Mouse (Mus musculus) myocyte (in vitro differentiated cells): Measurements from ENCODE around the gene Epn1. TPM values are rescaled to one million over a fixed set of nuclear protein-coding genes. Genes with fewer than 3 reads are reported as not detected.

ENCODE experiments used
- H3K27me3 ChIP-seq: one replicate; pipeline ENCODE4 v1.6.1; 2011; ENCODE audit not compliant: control insufficient read depth, insufficient read depth, insufficient read length
- H3K36me3 ChIP-seq: one replicate; pipeline ENCODE4 v1.6.1; 2011; ENCODE audit not compliant: control insufficient read depth, insufficient read depth
- H3K4me2 ChIP-seq: one replicate; pipeline ENCODE4 v1.6.1; 2011; ENCODE audit warnings: low read depth, control low read depth
- H3K4me3 ChIP-seq: one replicate; pipeline ENCODE4 v1.5.1; 2011; ENCODE audit warnings: mild to moderate bottlenecking, control low read depth, moderate library complexity
- H3K79me2 ChIP-seq: one replicate; pipeline ENCODE4 v1.6.1; 2011; ENCODE audit not compliant: control insufficient read depth, insufficient read depth
- H3ac ChIP-seq: one replicate; pipeline ENCODE4 v1.6.1; 2011; ENCODE audit not compliant: control insufficient read depth, insufficient read length
- CEBPB ChIP-seq: IDR thresholded peaks from 2 replicates; pipeline ENCODE4 v1.6.1; 2011; ENCODE audit warnings: mild to moderate bottlenecking, moderate library complexity; ENCODE audit not compliant: poor library complexity, insufficient read depth, severe bottlenecking
- E2F4 ChIP-seq: IDR thresholded peaks from one replicate; pipeline ENCODE4 v1.6.1; 2011; ENCODE audit warnings: mild to moderate bottlenecking, control low read depth, moderate library complexity; ENCODE audit not compliant: insufficient read depth
- MAX ChIP-seq: IDR thresholded peaks from one replicate; pipeline ENCODE4 v1.6.1; 2011; ENCODE audit warnings: low read depth, mild to moderate bottlenecking, control low read depth
- MYOD1 ChIP-seq, 3 experiments: IDR thresholded peaks; one replicate each; pipeline ENCODE4 v1.6.1; 2011; ENCODE audit warnings: control low read depth in 2 of 3, low read depth in 2 of 3, mild to moderate bottlenecking in 2 of 3, moderate library complexity in 1 of 3; ENCODE audit not compliant: insufficient read length in 2 of 3, control insufficient read depth in 1 of 3
- MYOG ChIP-seq, 3 experiments: IDR thresholded peaks; one replicate each; pipeline ENCODE4 v1.6.1; 2011; ENCODE audit warnings: control low read depth in 2 of 3, low read depth in 2 of 3, mild to moderate bottlenecking in 2 of 3; ENCODE audit not compliant: insufficient read length in 2 of 3, control insufficient read depth in 1 of 3, insufficient read depth in 1 of 3
- POLR2A ChIP-seq: IDR thresholded peaks from one replicate; pipeline ENCODE4 v1.6.1; 2011; ENCODE audit warnings: low read depth, mild to moderate bottlenecking, control low read depth, moderate library complexity; ENCODE audit not compliant: insufficient read length
- POLR2AphosphoS2 ChIP-seq: IDR thresholded peaks from one replicate; pipeline ENCODE4 v1.6.1; 2011; ENCODE audit warnings: low read depth, control low read depth; ENCODE audit not compliant: insufficient read length
- REST ChIP-seq: IDR thresholded peaks from one replicate; pipeline ENCODE4 v1.6.1; 2011; ENCODE audit warnings: mild to moderate bottlenecking, control low read depth, moderate library complexity; ENCODE audit not compliant: insufficient read depth, insufficient read length
- SRF ChIP-seq: IDR thresholded peaks from one replicate; pipeline ENCODE4 v1.6.1; 2011; ENCODE audit warnings: low read depth; ENCODE audit not compliant: control insufficient read depth, insufficient read length
- TCF12 ChIP-seq: IDR thresholded peaks from one replicate; pipeline ENCODE4 v1.6.1; 2011; ENCODE audit warnings: mild to moderate bottlenecking, control low read depth; ENCODE audit not compliant: poor library complexity, insufficient read depth, severe bottlenecking
- TCF3 ChIP-seq: IDR thresholded peaks from one replicate; pipeline ENCODE4 v1.6.1; 2011; ENCODE audit warnings: low read depth, control low read depth; ENCODE audit not compliant: insufficient read length
- USF1 ChIP-seq: IDR thresholded peaks from one replicate; pipeline ENCODE4 v1.6.1; 2011; ENCODE audit warnings: low read depth, mild to moderate bottlenecking, control low read depth, moderate library complexity
- polyA plus RNA-seq: library from polyadenylated mRNA; unstranded; fragments of >200 nt; fragmentation: generic; extraction: Trizol; gene quantifications from one replicate; pipeline ENCODE4 v1.2.1, GENCODE M21; 2012; ENCODE audit warnings: missing spikeins

Epn1 gene
- polyA plus RNA-seq, 1 experiment = 118 TPM

DNA sequence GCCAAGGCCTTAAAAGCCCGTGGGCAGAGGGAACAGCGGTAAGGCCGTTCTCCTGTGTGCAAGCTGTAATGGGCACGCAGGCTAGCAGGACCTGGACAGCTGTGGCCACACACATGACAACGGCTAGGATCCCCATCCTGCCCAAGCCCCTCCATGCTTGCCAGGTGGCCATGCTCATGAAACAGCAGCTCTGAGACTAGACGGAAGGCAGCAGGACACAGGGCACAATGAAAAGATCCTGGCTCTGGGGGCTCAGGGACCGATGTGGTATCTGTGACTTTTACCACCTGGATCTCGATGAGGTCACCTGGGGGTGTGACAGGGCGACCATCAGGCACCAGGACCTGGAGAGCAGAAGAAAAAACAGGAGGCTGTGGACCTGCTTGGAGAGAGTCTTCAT, 43.9 kb upstream of the Epn1 start:
- peaks cover 12% of the 10 kb centered on the region for H3K36me3 ChIP-seq
- no peaks in the 10 kb centered on the region for H3K79me2 ChIP-seq
- TF ChIP-seq POLR2AphosphoS2 (peak; percentile 35), E2F4 (no peak)
- H3ac ChIP-seq = no peak overlapping the region
- no peak overlapping the region for H3K4me3 ChIP-seq
- H3K27me3 ChIP-seq = no peaks in the 10 kb centered on the region
- H3K4me2 ChIP-seq = no peak overlapping the region

DNA sequence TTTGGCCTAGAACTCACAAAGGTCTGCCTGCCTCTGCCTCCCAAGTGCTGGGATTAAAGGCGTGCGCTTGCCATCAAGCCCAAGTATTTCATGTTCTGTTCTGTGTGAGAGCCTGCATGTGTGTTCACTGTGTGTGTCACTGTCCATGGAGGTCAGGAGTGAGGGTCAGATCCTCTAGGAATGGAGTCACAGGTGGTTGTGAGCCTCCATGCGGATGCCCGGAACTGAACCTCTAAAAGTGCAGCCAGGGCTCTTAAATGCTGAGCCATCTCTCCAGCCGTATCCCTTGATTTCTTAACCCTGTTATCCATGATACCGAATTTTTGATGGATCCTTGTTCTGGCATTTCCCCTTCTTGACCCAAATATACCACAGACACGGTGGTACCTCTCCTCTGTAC, 43.0 kb upstream of the Epn1 start:
- H3K27me3 ChIP-seq = no peaks in the 10 kb centered on the region
- H3K36me3 ChIP-seq = peaks cover 12% of the 10 kb centered on the region
- no peak overlapping the region for H3K4me2 ChIP-seq
- no peaks in the 10 kb centered on the region for H3K79me2 ChIP-seq
- H3ac ChIP-seq = no peak overlapping the region
- TF ChIP-seq TCF12 (no peak), POLR2AphosphoS2 (no peak), MYOD1 (IDR thresholded peaks at IDR 0.05; ENCODE audit: control insufficient read depth in 1 of 3, insufficient read length in 2 of 3, low read depth in 2 of 3) (no peak), USF1 (no peak)
- no peak overlapping the region for H3K4me3 ChIP-seq

- TF ChIP-seq MAX = no peak
- no peak for TF ChIP-seq USF1
- no peak for TF ChIP-seq MYOG (IDR thresholded peaks at IDR 0.05; ENCODE audit: control insufficient read depth in 1 of 3, insufficient read depth in 1 of 3, insufficient read length in 2 of 3, low read depth in 2 of 3)
- no peak for TF ChIP-seq POLR2A
- TF ChIP-seq SRF = no peak
- TF ChIP-seq POLR2AphosphoS2 = no peak
- no peak for TF ChIP-seq TCF12
- no peak for TF ChIP-seq REST
- TF ChIP-seq E2F4 = no peak
- TF ChIP-seq CEBPB = no peak
- TF ChIP-seq MYOD1 (IDR thresholded peaks at IDR 0.05; ENCODE audit: control insufficient read depth in 1 of 3, insufficient read length in 2 of 3, low read depth in 2 of 3) = no peak
- no peak for TF ChIP-seq TCF3
- Histone ChIP-seq H3K27me3 (no peaks in the 10 kb centered on the region), H3K79me2 (no peaks in the 10 kb centered on the region), H3K4me2 (peak overlapping the region; percentile 50), H3ac (peak overlapping the region; percentile 52), H3K4me3 (peak overlapping the region; percentile 62), H3K36me3 (peaks cover 12% of the 10 kb centered on the region)
These were observed 42.6 kb upstream of the Epn1 start for GRCm38 (mm10) chr7:5037467-5037866.

DNA sequence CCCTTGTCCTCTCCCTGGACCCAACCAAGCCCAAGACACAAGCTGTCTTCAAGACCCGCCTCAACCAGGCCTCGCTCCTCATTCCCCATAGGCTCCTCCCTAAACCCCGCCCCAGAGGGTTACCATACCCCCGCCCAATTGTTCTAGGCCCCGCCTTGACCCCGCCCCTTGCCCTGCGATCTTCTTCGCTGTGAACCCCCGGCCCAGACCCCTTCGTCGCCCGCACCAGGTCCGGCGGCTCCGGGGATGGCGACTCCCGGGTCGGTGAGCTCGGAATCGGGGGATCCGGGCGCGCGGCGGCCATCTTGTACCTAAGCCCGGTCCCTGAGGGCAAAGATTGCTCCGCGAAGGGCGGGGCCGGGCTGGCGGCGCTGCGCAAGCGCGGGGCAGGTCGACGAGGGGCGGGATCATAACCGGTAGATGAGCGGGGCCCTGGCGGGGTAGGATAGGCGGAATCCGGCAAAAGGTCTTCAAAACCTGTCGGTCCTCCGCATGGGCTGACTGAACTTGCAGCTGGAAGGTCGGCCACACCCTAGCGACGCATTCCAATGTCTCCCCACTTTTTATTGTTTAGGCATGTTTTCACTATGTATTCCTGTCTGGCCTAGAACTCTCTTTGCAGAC, 41.8 kb upstream of the Epn1 start, which contains the start of gene Zfp784:
Gene Zfp784 (minus strand): TSS at position 338 of the 624 bp plus-strand sequence.
- peak within 1 kb of the TSS; percentile 62 for H3K4me3 ChIP-seq
- peak within 1 kb of the TSS; percentile 76 for H3K4me2 ChIP-seq
- no peaks in the 10 kb centered on the region for H3K27me3 ChIP-seq
- H3K79me2 ChIP-seq = no peaks in the 10 kb centered on the region
- no peak for TF ChIP-seq E2F4
- peak; percentile 64 for TF ChIP-seq POLR2A
- no peak for TF ChIP-seq MYOG (IDR thresholded peaks at IDR 0.05; ENCODE audit: control insufficient read depth in 1 of 3, insufficient read depth in 1 of 3, insufficient read length in 2 of 3, low read depth in 2 of 3)
- peak; percentile 45 for TF ChIP-seq POLR2AphosphoS2
- no peak for TF ChIP-seq MAX
- TF ChIP-seq MYOD1 (IDR thresholded peaks at IDR 0.05; ENCODE audit: control insufficient read depth in 1 of 3, insufficient read length in 2 of 3, low read depth in 2 of 3) = no peak
- peaks cover 6% of the 10 kb centered on the region for H3K36me3 ChIP-seq
- peak within 1 kb of the TSS; percentile 52 for H3ac ChIP-seq

- Histone ChIP-seq H3K4me2 (peak overlapping the region; percentile 76), H3K36me3 (peaks cover 5% of the 10 kb centered on the region), H3K27me3 (no peaks in the 10 kb centered on the region), H3K4me3 (peak overlapping the region; percentile 62), H3K79me2 (no peaks in the 10 kb centered on the region), H3ac (peak overlapping the region; percentile 52)
- no peak for TF ChIP-seq MYOD1 (IDR thresholded peaks at IDR 0.05; ENCODE audit: control insufficient read depth in 1 of 3, insufficient read length in 2 of 3, low read depth in 2 of 3)
- no peak for TF ChIP-seq POLR2A
- TF ChIP-seq MYOG (IDR thresholded peaks at IDR 0.05; ENCODE audit: control insufficient read depth in 1 of 3, insufficient read depth in 1 of 3, insufficient read length in 2 of 3, low read depth in 2 of 3) = no peak
- no peak for TF ChIP-seq USF1
- TF ChIP-seq TCF12 = no peak
- no peak for TF ChIP-seq E2F4
- no peak for TF ChIP-seq CEBPB
- no peak for TF ChIP-seq SRF
- TF ChIP-seq MAX = no peak
These were observed 41.1 kb upstream of the Epn1 start for GRCm38 (mm10) chr7:5038940-5039339.

GRCm38 (mm10) chr7:5044981-5045380, 35.1 kb upstream of the Epn1 start:
- no peaks in the 10 kb centered on the region for H3K36me3 ChIP-seq
- TF ChIP-seq CEBPB (no peak), MAX (no peak), USF1 (no peak), SRF (no peak), REST (no peak), TCF12 (no peak), TCF3 (no peak), MYOG (IDR thresholded peaks at IDR 0.05; ENCODE audit: control insufficient read depth in 1 of 3, insufficient read depth in 1 of 3, insufficient read length in 2 of 3, low read depth in 2 of 3) (no peak), E2F4 (no peak), POLR2A (no peak), MYOD1 (IDR thresholded peaks at IDR 0.05; ENCODE audit: control insufficient read depth in 1 of 3, insufficient read length in 2 of 3, low read depth in 2 of 3) (no peak), POLR2AphosphoS2 (no peak)

More at GRCm38 (mm10) chr7:5044981-5045380, 35.1 kb upstream of the Epn1 start:
- Histone ChIP-seq H3K4me3 (no peak overlapping the region), H3K79me2 (no peaks in the 10 kb centered on the region), H3ac (no peak overlapping the region), H3K4me2 (no peak overlapping the region), H3K27me3 (no peaks in the 10 kb centered on the region)
